Mouse (Mus musculus): ENCODE results near the gene Scube1.

DNA sequence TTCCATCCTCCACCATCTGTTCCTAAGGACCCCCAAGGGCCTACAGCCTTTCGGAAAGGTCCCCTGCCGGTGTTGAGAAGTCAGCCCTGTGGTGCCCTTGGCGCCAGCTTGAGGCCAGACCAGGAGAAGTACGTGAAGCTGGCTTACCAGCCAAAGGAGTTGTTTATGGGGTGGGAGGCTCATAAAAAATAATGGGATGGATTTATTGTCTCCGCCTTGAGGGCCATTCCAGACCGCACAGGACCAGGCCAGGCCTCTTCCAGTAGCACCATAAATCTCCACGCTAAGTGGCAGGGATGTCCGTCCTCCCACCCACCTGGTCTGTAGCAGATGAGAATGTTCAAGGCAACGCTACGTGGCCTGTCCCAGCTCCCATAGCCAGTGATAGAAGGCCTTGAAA, 58.4 kb downstream of the Scube1 start:
- TF ChIP-seq POLR2A (IDR thresholded peaks at IDR 0.05; ENCODE audit: borderline replicate concordance, extremely low read depth, insufficient read depth, insufficient read length, poor library complexity, severe bottlenecking) (no peak), CTCF (IDR thresholded peaks at IDR 0.05; ENCODE audit: borderline replicate concordance, extremely low read depth, insufficient read depth, insufficient read length) (no peak)

Data from brain, embryonic 14.5 days (tissue).